Mouse (Mus musculus) neural tube, embryonic 15.5 days (tissue): ENCODE results near the gene Ddx31. TPM values are rescaled to one million over a fixed set of nuclear protein-coding genes. Genes with fewer than 3 reads are reported as not detected.
A peak's percentile ranks its signal among the peaks of the same experiment; 100 is the strongest.

ENCODE experiments used
- ATAC-seq: fragments of 200-750 bp; cut with Nextera tagmentation; 2 replicates; pipeline ENCODE4 v1.8.0; 2017; ENCODE audit warnings: mild to moderate bottlenecking, moderate TSS enrichment, moderate library complexity; ENCODE audit not compliant: low FRiP score
- H3K27ac ChIP-seq: fragments of 300-500 bp; sonication (generic); replicated peaks from 2 replicates; pipeline ENCODE4 v1.5.1; 2015; ENCODE audit warnings: mild to moderate bottlenecking, inconsistent platforms
- H3K27me3 ChIP-seq: fragments of 300-500 bp; sonication (generic); replicated peaks from 2 replicates; pipeline ENCODE4 v1.6.1; 2015; ENCODE audit warnings: inconsistent platforms
- H3K36me3 ChIP-seq: fragments of 300-500 bp; sonication (generic); 2 replicates; pipeline ENCODE4 v1.6.1; 2015; ENCODE audit warnings: inconsistent platforms
- H3K4me1 ChIP-seq: fragments of 300-500 bp; sonication (generic); 2 replicates; pipeline ENCODE4 v1.6.1; 2015; ENCODE audit warnings: inconsistent platforms
- H3K4me2 ChIP-seq: fragments of 300-500 bp; sonication (generic); 2 replicates; pipeline ENCODE4 v1.6.1; 2015; ENCODE audit warnings: inconsistent platforms, mild to moderate bottlenecking, moderate library complexity
- H3K4me3 ChIP-seq: fragments of 300-500 bp; sonication (generic); replicated peaks from 2 replicates; pipeline ENCODE4 v1.5.1; 2015; ENCODE audit warnings: mild to moderate bottlenecking, inconsistent platforms
- H3K9ac ChIP-seq: fragments of 300-500 bp; sonication (generic); replicated peaks from 2 replicates; pipeline ENCODE4 v1.6.1; 2015; ENCODE audit warnings: mild to moderate bottlenecking, inconsistent platforms
- H3K9me3 ChIP-seq: fragments of 300-500 bp; sonication (generic); replicated peaks from 2 replicates; pipeline ENCODE4 v1.6.1; 2016; ENCODE audit warnings: inconsistent platforms
- WGBS: fragments of 180-500 bp; shearing (Covaris S2); methylation state at CpG from one replicate; pipeline ENCODE4 v1.1.7; 2015; ENCODE audit warnings: mixed read lengths; 5-methylcytosine and 5-hydroxymethylcytosine counted together
- polyA plus RNA-seq: library from polyadenylated mRNA; unstranded; fragments of >200 nt; fragmentation: Nextera tagmentation; extraction: Ambion mirVana; gene quantifications from 2 replicates; pipeline ENCODE4 v1.2.1, GENCODE M21; 2015

Gene Ddx31
- polyA plus RNA-seq = 11.0 and 12.3 TPM in 2 replicates

DNA sequence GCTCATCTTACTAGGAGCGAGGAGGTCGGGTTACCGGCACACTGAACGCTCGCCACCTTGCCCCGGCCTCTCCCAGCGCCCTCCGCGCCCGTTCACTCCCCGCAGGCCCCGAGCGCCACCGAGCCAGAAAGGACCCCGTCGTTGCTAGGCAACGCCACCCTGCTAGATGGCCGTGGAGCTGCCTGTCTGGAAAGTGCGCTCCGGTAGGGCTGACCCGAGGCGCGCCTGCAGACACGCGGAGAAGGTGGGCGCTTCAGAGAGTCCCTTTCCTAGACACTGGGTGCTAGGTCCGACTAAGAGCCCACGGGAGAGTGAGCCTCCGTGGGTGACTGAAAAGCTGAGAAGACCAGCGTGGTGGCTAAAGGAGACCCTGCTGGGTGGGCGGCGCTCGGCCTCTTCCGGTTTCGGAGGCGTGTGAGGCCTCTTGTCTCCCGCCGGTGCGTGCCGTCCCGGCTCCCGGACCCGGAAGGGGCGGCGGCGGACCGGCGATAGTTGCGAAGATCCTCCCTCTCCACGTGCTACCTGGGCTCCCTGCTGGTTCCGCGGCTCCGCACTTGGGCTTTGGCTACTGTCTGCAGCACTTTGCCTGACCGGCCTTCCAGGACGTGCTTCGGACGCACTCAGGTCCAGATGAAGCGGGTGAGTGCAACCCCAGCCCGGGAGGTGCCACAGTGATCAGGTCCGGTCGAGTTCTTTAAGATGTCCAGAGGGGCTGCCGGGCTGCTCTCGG lies at the start of gene Ddx31, which contains the start of gene Gtf3c4:
TSS of gene Ddx31 (plus strand) at position 185 of the 730 bp plus-strand sequence.
TSS of gene Gtf3c4 (minus strand) at position 139 of the 730 bp plus-strand sequence.
- under 1% methylated on average over 63 of the region's 63 CpGs for WGBS

GRCm38 (mm10) chr2:28792931-28793610 lies 47.1 kb upstream of the Ddx31 start:
- Histone ChIP-seq H3K4me3 (no peak overlapping the region), H3K4me1 (peaks cover 26% of the 10 kb centered on the region), H3K9me3 (no peaks in the 10 kb centered on the region), H3K27ac (peak overlapping the region; percentile 33; the same call in 1 of the 2 replicates), H3K9ac (no peak overlapping the region), H3K4me2 (peak overlapping the region; percentile 50), H3K27me3 (0 out of 2 replicates have a peak, but pooled peaks cover 5% of the 10 kb centered on the region), H3K36me3 (no peaks in the 10 kb centered on the region)
- 19% methylated on average over 6 of the region's 6 CpGs for WGBS
- peak; percentile 70 for ATAC-seq

More for the DNA sequence above, at the start of gene Ddx31, which contains the start of gene Gtf3c4:
- Histone ChIP-seq H3K36me3 (peaks cover 4% of the 10 kb centered on the region), H3K9ac (peak within 1 kb of the TSS; percentile 85), H3K27me3 (no peaks in the 10 kb centered on the region), H3K9me3 (no peaks in the 10 kb centered on the region), H3K4me2 (peak within 1 kb of the TSS; percentile 84), H3K4me1 (peaks cover 62% of the 10 kb centered on the region), H3K27ac (peak within 1 kb of the TSS; percentile 91), H3K4me3 (peak within 1 kb of the TSS; percentile 77)
- peak; percentile 97 for ATAC-seq

GRCm38 (mm10) chr2:28794623-28795022 lies 45.6 kb upstream of the Ddx31 start:
- H3K4me2 ChIP-seq = no peak overlapping the region
- H3K27me3 ChIP-seq = 0 out of 2 replicates have a peak, but pooled peaks cover 5% of the 10 kb centered on the region
- no peak overlapping the region for H3K27ac ChIP-seq
- 78% methylated on average over 5 of the region's 5 CpGs for WGBS
- peaks cover 29% of the 10 kb centered on the region for H3K4me1 ChIP-seq
- no peak overlapping the region for H3K4me3 ChIP-seq
- no peak overlapping the region for H3K9ac ChIP-seq
- H3K9me3 ChIP-seq = no peaks in the 10 kb centered on the region
- no peaks in the 10 kb centered on the region for H3K36me3 ChIP-seq
- ATAC-seq = no peak

DNA sequence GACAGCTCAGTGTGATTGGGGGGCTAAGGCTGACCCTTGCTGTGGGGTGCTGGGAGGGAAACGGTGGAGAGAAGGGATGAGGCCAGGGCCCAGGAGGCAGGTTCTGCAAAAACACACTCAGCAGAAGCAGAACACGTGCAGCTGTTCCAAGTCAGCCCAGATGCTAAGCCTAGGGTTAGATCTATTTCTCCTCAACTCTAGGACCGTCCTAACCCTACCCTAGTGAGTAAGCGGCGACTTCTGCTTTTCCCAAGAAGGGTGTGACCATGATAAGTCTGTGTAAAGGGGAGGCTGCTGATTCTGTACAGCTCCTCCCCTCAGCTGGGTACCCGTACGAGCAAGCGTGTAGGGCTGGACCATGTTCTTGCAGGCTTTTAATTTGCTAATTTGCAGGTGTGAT lies 43.9 kb upstream of the Ddx31 start:
- Histone ChIP-seq H3K9me3 (no peaks in the 10 kb centered on the region), H3K27me3 (0 out of 2 replicates have a peak, but pooled peaks cover 7% of the 10 kb centered on the region), H3K4me1 (peaks cover 29% of the 10 kb centered on the region), H3K27ac (no peak overlapping the region), H3K36me3 (no peaks in the 10 kb centered on the region), H3K4me2 (no peak overlapping the region), H3K9ac (no peak overlapping the region), H3K4me3 (no peak overlapping the region)
- 78% methylated on average over 8 of the region's 8 CpGs for WGBS
- ATAC-seq = no peak

- no peak overlapping the region for H3K4me3 ChIP-seq
- peaks cover 29% of the 10 kb centered on the region for H3K4me1 ChIP-seq
- 0 out of 2 replicates have a peak, but pooled peaks cover 3% of the 10 kb centered on the region for H3K27me3 ChIP-seq
- H3K27ac ChIP-seq = peak overlapping the region; percentile 23; the same call in 1 of the 2 replicates
- peak overlapping the region; percentile 33 for H3K4me2 ChIP-seq
- no peak overlapping the region for H3K9ac ChIP-seq
- WGBS = 21% methylated on average over 18 of the region's 18 CpGs
- no peaks in the 10 kb centered on the region for H3K36me3 ChIP-seq
- no peaks in the 10 kb centered on the region for H3K9me3 ChIP-seq
- ATAC-seq = peak; percentile 32; the same call in 1 of the 2 replicates
Observed at GRCm38 (mm10) chr2:28797490-28798106, 42.6 kb upstream of the Ddx31 start.

DNA sequence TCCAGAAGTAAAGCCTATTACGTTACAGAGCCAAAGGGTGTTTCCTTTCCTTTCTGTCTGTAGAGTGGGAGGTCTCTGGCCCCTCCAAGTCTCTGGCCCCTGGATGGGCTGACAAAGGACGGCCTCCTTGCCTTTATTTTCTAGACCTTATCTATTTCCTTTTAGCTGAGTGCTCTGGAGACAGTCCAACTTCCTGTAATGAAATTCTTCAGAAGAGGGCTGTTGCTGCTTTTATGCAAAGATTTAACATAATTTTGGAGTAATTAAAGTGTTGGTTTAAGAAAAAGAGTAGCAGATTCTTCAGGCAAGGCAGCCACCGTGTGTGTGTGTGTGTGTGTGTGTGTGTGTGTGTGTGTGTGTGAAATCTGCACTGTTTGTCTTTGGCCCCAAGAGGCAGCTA lies 41.8 kb upstream of the Ddx31 start:
- Histone ChIP-seq H3K27me3 (0 out of 2 replicates have a peak, but pooled peaks cover 3% of the 10 kb centered on the region), H3K27ac (0 out of 2 replicates have a peak overlapping the region, but pooled peaks have one; percentile 18), H3K36me3 (no peaks in the 10 kb centered on the region), H3K4me2 (no peak overlapping the region), H3K9ac (no peak overlapping the region), H3K9me3 (no peaks in the 10 kb centered on the region), H3K4me3 (no peak overlapping the region), H3K4me1 (peaks cover 25% of the 10 kb centered on the region)
- no peak for ATAC-seq
- 40% methylated on average over 3 of the region's 3 CpGs for WGBS

DNA sequence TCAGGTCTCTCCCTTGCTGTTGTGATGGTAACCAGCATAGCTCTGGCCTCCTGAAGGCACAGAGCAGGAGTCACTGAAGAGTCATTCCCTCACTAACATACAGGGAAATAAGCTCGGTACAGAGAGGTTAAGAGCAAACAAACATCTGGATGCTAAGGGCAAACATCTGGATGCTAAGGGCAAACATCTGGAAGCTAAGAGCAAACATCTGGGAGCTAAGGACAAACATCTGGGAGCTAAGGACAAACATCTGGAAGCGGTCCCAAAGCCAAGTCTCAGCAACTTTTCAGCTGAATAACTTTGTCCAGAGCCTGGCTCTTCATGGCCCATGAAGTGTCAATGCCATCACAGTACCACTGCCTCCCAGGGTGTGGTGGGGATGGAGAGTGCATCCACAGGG lies 40.6 kb upstream of the Ddx31 start:
- H3K9ac ChIP-seq = no peak overlapping the region
- ATAC-seq = no peak
- H3K4me3 ChIP-seq = no peak overlapping the region
- H3K36me3 ChIP-seq = no peaks in the 10 kb centered on the region
- 0 out of 2 replicates have a peak, but pooled peaks cover 5% of the 10 kb centered on the region for H3K27me3 ChIP-seq
- no peaks in the 10 kb centered on the region for H3K9me3 ChIP-seq
- WGBS = 79% methylated on average over 2 of the region's 2 CpGs
- H3K4me1 ChIP-seq = peaks cover 25% of the 10 kb centered on the region
- no peak overlapping the region for H3K4me2 ChIP-seq
- H3K27ac ChIP-seq = no peak overlapping the region

DNA sequence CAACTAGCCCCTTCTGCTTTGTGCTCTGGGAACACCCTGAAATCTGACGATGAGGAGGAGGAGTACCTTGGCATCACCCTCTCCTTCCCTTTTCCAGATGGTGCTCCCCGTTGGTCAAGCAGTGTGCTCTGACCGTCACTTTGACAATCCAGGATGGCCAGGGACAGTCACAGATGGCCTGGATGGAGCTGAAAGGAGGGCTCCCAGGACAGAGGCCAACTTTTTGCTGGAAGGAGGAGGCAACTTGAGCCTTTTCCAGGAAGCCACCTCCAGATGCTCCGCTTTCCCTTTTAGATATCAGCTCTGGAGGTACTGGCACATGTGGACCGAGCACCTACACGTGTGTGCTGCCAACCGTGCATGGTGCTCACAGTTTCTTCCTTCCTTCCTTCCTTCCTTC lies 36.8 kb upstream of the Ddx31 start:
- no peaks in the 10 kb centered on the region for H3K36me3 ChIP-seq
- H3K4me1 ChIP-seq = peaks cover 5% of the 10 kb centered on the region
- H3K27ac ChIP-seq = no peak overlapping the region
- no peak for ATAC-seq
- no peak overlapping the region for H3K4me3 ChIP-seq
- H3K27me3 ChIP-seq = 0 out of 2 replicates have a peak, but pooled peaks cover 5% of the 10 kb centered on the region
- no peaks in the 10 kb centered on the region for H3K9me3 ChIP-seq
- WGBS = 88% methylated on average over 7 of the region's 7 CpGs
- H3K4me2 ChIP-seq = no peak overlapping the region
- H3K9ac ChIP-seq = no peak overlapping the region

DNA sequence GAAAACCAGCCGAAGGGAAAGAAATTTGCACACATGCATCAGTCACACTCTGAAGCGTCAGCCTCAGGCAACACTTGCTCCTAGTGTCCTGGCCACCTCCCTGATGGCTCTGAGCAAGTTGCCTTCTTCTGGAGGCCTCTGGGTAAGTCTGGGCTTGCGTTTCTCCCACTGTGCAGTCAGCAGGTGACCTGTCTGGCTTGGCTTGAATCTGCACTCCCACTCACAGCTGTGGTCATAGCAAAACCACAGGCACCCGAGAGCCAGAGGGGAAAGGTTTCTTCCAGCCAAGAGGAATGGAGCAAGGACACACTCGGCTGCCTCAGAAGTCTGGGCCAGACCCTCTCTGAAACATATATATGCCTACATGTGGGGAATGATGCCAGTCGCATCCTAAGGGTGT lies 31.4 kb upstream of the Ddx31 start:
- Histone ChIP-seq H3K4me3 (no peak overlapping the region), H3K27me3 (no peaks in the 10 kb centered on the region), H3K9ac (no peak overlapping the region), H3K9me3 (no peaks in the 10 kb centered on the region), H3K27ac (no peak overlapping the region), H3K4me2 (no peak overlapping the region), H3K36me3 (no peaks in the 10 kb centered on the region), H3K4me1 (no peaks in the 10 kb centered on the region)
- ATAC-seq = no peak
- 81% methylated on average over 6 of the region's 6 CpGs for WGBS

GRCm38 (mm10) chr2:28810260-28811013 lies 29.8 kb upstream of the Ddx31 start:
- no peak overlapping the region for H3K4me2 ChIP-seq
- ATAC-seq = no peak
- 41% methylated on average over 5 of the region's 5 CpGs for WGBS

DNA sequence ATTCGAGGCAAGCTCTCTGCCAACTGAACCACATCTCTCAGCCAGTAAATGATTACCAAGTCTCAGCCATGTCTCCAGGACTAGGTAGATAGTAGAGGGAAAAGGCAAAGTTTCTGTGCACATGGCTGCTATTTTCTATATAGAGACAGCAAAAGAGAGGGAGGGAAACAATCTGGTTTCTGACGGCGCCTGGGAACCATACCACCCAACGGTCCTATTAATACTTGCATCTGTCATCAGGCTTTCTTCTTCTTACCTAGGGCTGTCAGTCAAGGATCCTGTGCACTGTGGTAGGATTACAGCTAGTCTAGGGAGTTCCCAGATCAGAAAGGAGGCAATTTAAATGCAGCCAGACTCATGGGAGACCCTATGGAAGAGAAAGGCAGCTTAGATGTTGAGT lies 21.3 kb upstream of the Ddx31 start:
- H3K4me1 ChIP-seq = no peaks in the 10 kb centered on the region

More at GRCm38 (mm10) chr2:28810260-28811013, 29.8 kb upstream of the Ddx31 start:
- Histone ChIP-seq H3K36me3 (no peaks in the 10 kb centered on the region), H3K9me3 (no peaks in the 10 kb centered on the region), H3K27ac (no peak overlapping the region), H3K27me3 (no peaks in the 10 kb centered on the region), H3K4me1 (no peaks in the 10 kb centered on the region), H3K9ac (no peak overlapping the region), H3K4me3 (no peak overlapping the region)

More for the DNA sequence above, 21.3 kb upstream of the Ddx31 start:
- peaks cover 7% of the 10 kb centered on the region for H3K36me3 ChIP-seq
- H3K27me3 ChIP-seq = no peaks in the 10 kb centered on the region
- H3K9me3 ChIP-seq = no peaks in the 10 kb centered on the region
- WGBS = 88% methylated on average over 4 of the region's 4 CpGs
- no peak overlapping the region for H3K4me3 ChIP-seq
- ATAC-seq = no peak
- H3K27ac ChIP-seq = no peak overlapping the region
- H3K9ac ChIP-seq = no peak overlapping the region
- no peak overlapping the region for H3K4me2 ChIP-seq
